Mouse (Mus musculus) forebrain, embryonic 12.5 days (tissue): ENCODE measurements around the gene Nppb. TPM values are rescaled to one million over a fixed set of nuclear protein-coding genes. Genes with fewer than 3 reads are reported as not detected.

Experiments used
- ATAC-seq: fragments of 200-750 bp; cut with Nextera tagmentation; 2 replicates; pipeline ENCODE4 v1.8.0; 2017; ENCODE audit warnings: moderate TSS enrichment; ENCODE audit not compliant: low FRiP score
- H3K27ac ChIP-seq: fragments of 300-500 bp; sonication (generic); 2 replicates; pipeline ENCODE4 v1.5.1; 2016; ENCODE audit warnings: mild to moderate bottlenecking
- H3K27me3 ChIP-seq: fragments of 300-500 bp; sonication (generic); 2 replicates; pipeline ENCODE4 v1.6.1; 2016; ENCODE audit warnings: mild to moderate bottlenecking
- H3K36me3 ChIP-seq: fragments of 300-500 bp; sonication (generic); replicated peaks from 2 replicates; pipeline ENCODE4 v1.6.1; 2016; ENCODE audit warnings: mild to moderate bottlenecking
- H3K4me1 ChIP-seq: fragments of 300-500 bp; sonication (generic); 2 replicates; pipeline ENCODE4 v1.6.1; 2016
- H3K4me2 ChIP-seq: fragments of 300-500 bp; sonication (generic); 2 replicates; pipeline ENCODE4 v1.6.1; 2016; ENCODE audit warnings: mild to moderate bottlenecking, moderate library complexity
- H3K4me3 ChIP-seq: fragments of 300-500 bp; sonication (generic); replicated peaks from 2 replicates; pipeline ENCODE4 v1.5.1; 2016; ENCODE audit warnings: mild to moderate bottlenecking
- H3K9ac ChIP-seq: fragments of 300-500 bp; sonication (generic); 2 replicates; pipeline ENCODE4 v1.6.1; 2016; ENCODE audit warnings: mild to moderate bottlenecking
- H3K9me3 ChIP-seq: fragments of 300-500 bp; sonication (generic); 2 replicates; pipeline ENCODE4 v1.6.1; 2016
- WGBS: fragments of 180-500 bp; shearing (Covaris S2); methylation state at CpG from one replicate; pipeline ENCODE4 v1.1.7; 2016; 5-methylcytosine and 5-hydroxymethylcytosine counted together
- polyA plus RNA-seq: library from polyadenylated mRNA; unstranded; fragments of >200 nt; fragmentation: Nextera tagmentation; extraction: Ambion mirVana; gene quantifications from 2 replicates; pipeline ENCODE4 v1.2.1, GENCODE M21; 2016

Nppb gene
- polyA plus RNA-seq, 1 experiment from 2014 or later, result not detected

DNA sequence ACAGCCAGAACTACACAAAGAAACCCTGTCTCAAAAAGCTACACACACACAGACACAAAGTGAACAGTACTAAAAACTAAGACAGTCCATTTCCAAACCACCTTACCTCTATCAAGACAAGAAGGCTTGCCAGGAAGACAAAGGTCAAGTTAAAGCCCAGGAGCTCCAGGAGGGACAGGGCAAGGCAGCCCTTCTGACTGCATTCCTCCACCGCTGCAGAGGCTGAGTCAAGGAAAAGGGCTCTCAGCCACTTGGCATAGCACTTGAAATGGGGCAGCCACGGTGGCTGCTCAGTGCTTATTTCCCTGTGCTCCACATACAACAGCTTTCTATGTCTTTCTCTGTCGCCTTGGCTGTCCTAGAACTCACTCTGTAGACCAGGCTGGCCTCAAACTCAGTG, 38.4 kb downstream of the Nppb start:
- WGBS, result 92% methylated on average over 3 of the region's 3 CpGs
- H3K27ac ChIP-seq, result no peak overlapping the region
- no peaks in the 10 kb centered on the region for H3K9me3 ChIP-seq
- peaks cover 96% of the 10 kb centered on the region for H3K36me3 ChIP-seq
- H3K4me1 ChIP-seq, result peaks cover 5% of the 10 kb centered on the region; the same call in 1 of the 2 replicates
- no peaks in the 10 kb centered on the region for H3K27me3 ChIP-seq
- no peak overlapping the region for H3K4me3 ChIP-seq
- no peak overlapping the region for H3K9ac ChIP-seq
- no peak for ATAC-seq
- H3K4me2 ChIP-seq, result no peak overlapping the region

- Histone ChIP-seq H3K36me3 (peaks cover 68% of the 10 kb centered on the region), H3K4me1 (0 out of 2 replicates have a peak, but pooled peaks cover 2% of the 10 kb centered on the region), H3K4me3 (no peak overlapping the region), H3K4me2 (no peak overlapping the region), H3K9ac (no peak overlapping the region), H3K27ac (no peak overlapping the region), H3K9me3 (no peaks in the 10 kb centered on the region), H3K27me3 (no peaks in the 10 kb centered on the region)
- 96% methylated on average over 7 of the region's 7 CpGs for WGBS
- no peak for ATAC-seq
Observed at GRCm38 (mm10) chr4:148029297-148029696, 43.7 kb downstream of the Nppb start.

DNA sequence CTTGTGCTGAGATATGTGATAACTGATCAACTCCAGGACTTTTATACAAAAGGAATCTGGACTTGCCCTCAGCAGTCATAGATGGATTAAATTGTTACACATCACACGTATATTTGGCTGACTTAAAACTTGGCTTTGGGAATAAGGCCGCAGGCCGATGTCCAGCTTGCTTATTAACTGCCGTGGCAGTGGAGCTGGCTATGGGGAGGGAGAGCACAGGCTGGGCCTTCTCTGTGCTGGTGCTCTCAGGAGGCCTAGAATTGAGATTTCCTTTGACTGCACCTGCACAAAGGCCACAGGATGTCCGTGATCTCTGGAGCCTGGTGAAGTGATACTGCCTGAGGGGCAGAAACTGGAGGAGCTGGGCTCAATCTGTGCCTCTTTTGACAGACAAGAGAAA, 44.9 kb downstream of the Nppb start:
- Histone ChIP-seq H3K4me2 (no peak overlapping the region), H3K27ac (no peak overlapping the region), H3K4me3 (no peak overlapping the region), H3K27me3 (no peaks in the 10 kb centered on the region), H3K4me1 (0 out of 2 replicates have a peak, but pooled peaks cover 2% of the 10 kb centered on the region), H3K9ac (no peak overlapping the region), H3K36me3 (peaks cover 68% of the 10 kb centered on the region), H3K9me3 (no peaks in the 10 kb centered on the region)
- WGBS, result 87% methylated on average over 5 of the region's 5 CpGs
- no peak for ATAC-seq

GRCm38 (mm10) chr4:148033858-148034410, 48.3 kb downstream of the Nppb start:
- peaks cover 10% of the 10 kb centered on the region for H3K4me1 ChIP-seq
- 71% methylated on average over 7 of the region's 7 CpGs for WGBS

GRCm38 (mm10) chr4:148035440-148035839, 49.9 kb downstream of the Nppb start:
- no peak overlapping the region for H3K4me2 ChIP-seq
- H3K9ac ChIP-seq, result no peak overlapping the region
- WGBS, result 84% methylated on average over 3 of the region's 3 CpGs
- H3K27me3 ChIP-seq, result no peaks in the 10 kb centered on the region
- no peak overlapping the region for H3K27ac ChIP-seq
- H3K9me3 ChIP-seq, result no peaks in the 10 kb centered on the region
- H3K4me3 ChIP-seq, result no peak overlapping the region
- H3K4me1 ChIP-seq, result peaks cover 25% of the 10 kb centered on the region
- no peak for ATAC-seq
- peaks cover 38% of the 10 kb centered on the region for H3K36me3 ChIP-seq

More at GRCm38 (mm10) chr4:148033858-148034410, 48.3 kb downstream of the Nppb start:
- H3K4me2 ChIP-seq, result no peak overlapping the region
- no peak overlapping the region for H3K9ac ChIP-seq
- no peak for ATAC-seq
- H3K9me3 ChIP-seq, result no peaks in the 10 kb centered on the region
- H3K4me3 ChIP-seq, result no peak overlapping the region
- H3K27me3 ChIP-seq, result no peaks in the 10 kb centered on the region
- H3K27ac ChIP-seq, result no peak overlapping the region
- H3K36me3 ChIP-seq, result peaks cover 47% of the 10 kb centered on the region

Other genes with a start within 250 kb of the Nppb start
- 5.5 and 5.7 TPM in 2 replicates for gene Zfp984, start 176.0 kb upstream of the Nppb start, polyA plus RNA-seq
- gene Zfp933, start 137.4 kb upstream of the Nppb start, polyA plus RNA-seq, result 6.1 TPM in 2 replicates
- gene Miip, start 117.0 kb upstream of the Nppb start, polyA plus RNA-seq, result 53.8 and 61.4 TPM in 2 replicates
- gene Fv1, start 116.8 kb upstream of the Nppb start, polyA plus RNA-seq, result 17.3 and 20.5 TPM in 2 replicates
- gene Mfn2, start 81.1 kb upstream of the Nppb start, polyA plus RNA-seq, result 61.2 and 63.1 TPM in 2 replicates
- gene Plod1, start 49.0 kb upstream of the Nppb start, polyA plus RNA-seq, result 21.6 and 24.9 TPM in 2 replicates
- 16.3 and 16.6 TPM in 2 replicates for gene 2510039O18Rik, start 44.9 kb upstream of the Nppb start, polyA plus RNA-seq
- 0.82 and 0.99 TPM in 2 replicates for gene Nppa, start 14.9 kb downstream of the Nppb start, polyA plus RNA-seq
- 22.4 and 27.7 TPM in 2 replicates for gene Clcn6, start 53.0 kb downstream of the Nppb start, polyA plus RNA-seq
- gene Mthfr, start 53.3 kb downstream of the Nppb start, polyA plus RNA-seq, result 28.7 and 32.2 TPM in 2 replicates
- gene Agtrap, start 102.2 kb downstream of the Nppb start, polyA plus RNA-seq, result 8.4 and 9.2 TPM in 2 replicates
- gene Mad2l2, start 144.6 kb downstream of the Nppb start, polyA plus RNA-seq, result 76.1 and 81.6 TPM in 2 replicates
- 6.4 and 8.0 TPM in 2 replicates for gene Draxin, start 144.9 kb downstream of the Nppb start, polyA plus RNA-seq
- 14.9 and 16.4 TPM in 2 replicates for gene Fbxo6, start 166.4 kb downstream of the Nppb start, polyA plus RNA-seq
- gene Fbxo44, start 174.7 kb downstream of the Nppb start, polyA plus RNA-seq, result 57.5 and 60.5 TPM in 2 replicates
- 1.2 and 1.5 TPM in 2 replicates for gene Fbxo2, start 174.8 kb downstream of the Nppb start, polyA plus RNA-seq